ENCODE assay signal across 16 mouse cellular contexts in the genomic region with DNA sequence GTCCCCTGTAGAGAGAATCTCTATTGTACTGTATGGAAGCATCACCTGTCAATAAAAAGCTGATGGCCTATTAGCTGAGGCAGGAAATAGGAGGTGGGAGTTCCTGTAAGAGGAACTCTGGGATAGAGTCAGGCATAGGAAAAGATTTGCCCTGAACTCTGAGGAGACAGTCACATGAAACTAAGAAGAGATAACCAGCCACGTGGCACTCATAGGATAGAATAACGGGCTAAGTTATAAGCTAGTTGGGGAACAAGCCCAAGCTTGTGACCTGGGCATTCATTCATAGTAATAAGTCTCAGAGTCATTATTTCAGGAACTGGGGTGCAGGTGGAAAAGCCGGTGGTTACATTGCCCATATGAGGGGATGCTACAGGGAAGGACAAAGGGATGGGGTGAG. TPM values are rescaled to one million over a fixed set of nuclear protein-coding genes. Genes with fewer than 3 reads are reported as not detected.
DNase-seq lines count a peak whose midpoint lies in the region; TF ChIP-seq lines count a peak whose summit lies in the region.
"Had no signal": no experiment of that assay in that cellular context is flagged by ENCODE, and none has a peak within 500 bp of the region (broad histone marks: within the 10 kb centered on the region; RNA-seq: fewer than 3 reads in every experiment).

No protein-coding gene starts in this region.

- no peaks in the 10 kb centered on the region for H3K27me3 ChIP-seq in MEL (ENCODE audit: control insufficient read depth in 1 of 2, insufficient read depth in 2 of 2, low read length in 2 of 2)
- H3K27me3 ChIP-seq: CH12.LX, Patski had no signal

- peaks cover 0 to 31% of the 10 kb centered on the region in 2 experiments; a peak in 2 of 4 replicates for H3K36me3 ChIP-seq in MEL (ENCODE audit: control insufficient read depth in 1 of 2, insufficient read depth in 2 of 2, low read length in 2 of 2)

- H3K4me3 ChIP-seq in MEL (ENCODE audit: control insufficient read depth in 1 of 2, insufficient read depth in 1 of 2, low read depth in 2 of 2, low read length in 2 of 2) = no peak overlapping the region

- no peaks in the 10 kb centered on the region; the same call in 1 of the 2 replicates for H3K79me2 ChIP-seq in MEL (ENCODE audit: control insufficient read depth, insufficient read depth, low read length, poor library complexity)

- peak overlapping the region; percentile 97; the same call in 1 of the 2 replicates for H3K27ac ChIP-seq in MEL (ENCODE audit: control insufficient read depth, low read depth, low read length)

- peaks cover 11 to 31% of the 10 kb centered on the region in 2 experiments for H3K4me1 ChIP-seq in MEL (ENCODE audit: control insufficient read depth in 1 of 2, insufficient read depth in 2 of 2, low read length in 2 of 2)

- no peak for TF ChIP-seq RAD21 in MEL (IDR thresholded peaks at IDR 0.05; ENCODE audit: low read depth, low read length)

- no peaks in the 10 kb centered on the region for H3K9me3 ChIP-seq in MEL (replicated peaks; ENCODE audit: insufficient read depth, low read length)

- intact Hi-C loops in left cerebral cortex, postnatal 14 days (cut with DNase I) = no loop called here

- no peak for TF ChIP-seq POLR2A in MEL (IDR thresholded peaks at IDR 0.05; ENCODE audit: control insufficient read depth in 1 of 2, insufficient read depth in 1 of 2, low read depth in 1 of 2, low read length in 2 of 2, poor library complexity in 1 of 2)

- no peak for TF ChIP-seq EP300 in MEL (IDR thresholded peaks at IDR 0.05; ENCODE audit: low read depth in 1 of 2, low read length in 2 of 2)

- peak; percentile 37 for DNase-seq in MEL (ENCODE audit: low read depth, low spot score)
- DNase-seq in left cerebral cortex, postnatal 14 days (ENCODE audit: low spot score in 2 of 2) = no peak
- DNase-seq: adrenal gland, adult 2 months; adrenal gland, adult 8-10 months; adrenal gland, postnatal 10 days; adrenal gland, postnatal 14 days; adrenal gland, postnatal 25 days; adrenal gland, postnatal 36 days; B cell, adult 2 months; cerebellum, adult 11 months; cerebellum, adult 11-12 months; cerebellum, adult 18-20 months; cerebellum, adult 2 months; cerebellum, adult 8-10 months had no signal

- no peak for TF ChIP-seq CTCF in MEL (IDR thresholded peaks at IDR 0.05 in 2 of 3, conservative IDR thresholded peaks at IDR 0.05 in 1 of 3; ENCODE audit: control insufficient read depth in 1 of 3, insufficient read depth in 1 of 3, low read depth in 2 of 3, low read length in 3 of 3, poor library complexity in 1 of 3, severe bottlenecking in 1 of 3)

- H3K9ac ChIP-seq in MEL (ENCODE audit: control insufficient read depth, low read depth, low read length, poor library complexity, severe bottlenecking) = no peak overlapping the region

TF ChIP-seq in MEL, 35 proteins besides CTCF, POLR2A, EP300 and RAD21:
- peak; percentile 51; the same call in 1 of the 2 replicates for TF ChIP-seq USF1 (IDR thresholded peaks at IDR 0.05; ENCODE audit: low read depth, low read length)
- no peak for TF ChIP-seq MEF2A (IDR thresholded peaks at IDR 0.05; ENCODE audit: extremely low read depth, insufficient replicate concordance, low read depth, low read length, poor library complexity, severe bottlenecking)
- TF ChIP-seq MYC (IDR thresholded peaks at IDR 0.05; ENCODE audit: low read depth, low read length) = peak; percentile 61; the same call in 1 of the 2 replicates
- TF ChIP-seq MAX (IDR thresholded peaks at IDR 0.05; ENCODE audit: low read length) = peak; percentile 63

RNA-seq across cellular contexts. Expression of a gene that starts 10.4 kb away (rescaled TPM):
- total RNA-seq in MEL (2012; rRNA removed) = 10.9 TPM in 2 replicates
- 10 to 100 TPM; 12.2 to 65.0 TPM for polyA plus RNA-seq in MEL (2012; ENCODE audit: insufficient read depth in 1 of 2, insufficient read length in 2 of 2, low read depth in 1 of 2, low replicate concordance in 2 of 2, missing spikeins in 1 of 2)
- 10 to 100 TPM; 47.0 to 49.0 TPM for total RNA-seq in left cerebral cortex, postnatal 14 days (2021)
